In the genomic region with DNA sequence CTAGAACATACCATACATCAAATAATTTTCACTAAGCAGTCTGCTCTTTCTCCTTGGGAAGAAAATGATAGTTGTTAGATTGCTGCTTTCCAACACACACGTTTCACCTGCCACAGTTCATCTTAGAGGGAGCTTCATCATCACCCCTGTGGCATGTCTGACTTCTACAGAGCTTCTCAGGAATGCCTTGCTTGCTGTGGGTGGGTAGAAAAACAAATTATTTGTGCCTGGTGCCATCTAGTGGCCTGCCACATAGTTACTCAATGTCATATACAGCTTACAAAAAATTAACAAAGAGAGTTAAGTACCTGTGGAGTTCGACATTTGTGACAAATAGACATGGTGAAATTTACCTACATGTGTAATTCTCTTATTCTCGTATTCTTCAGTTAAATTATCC, we compare ENCODE assay signal across 8 mouse cellular contexts.
DNase-seq lines count a peak whose midpoint lies in the region; ATAC-seq and TF ChIP-seq lines count a peak whose summit lies in the region.

No protein-coding gene starts in this region.

- H3K4me2 ChIP-seq in heart, embryonic 12.5 days: no peak overlapping the region
- no peak overlapping the region for H3K4me2 ChIP-seq in midbrain, embryonic 15.5 days

- H3K4me3 ChIP-seq in heart, embryonic 12.5 days: no peak overlapping the region
- H3K4me3 ChIP-seq in embryonic facial prominence, embryonic 10.5 days: no peak overlapping the region
- no peak overlapping the region for H3K4me3 ChIP-seq in left cerebral cortex, adult 2 months
- H3K4me3 ChIP-seq in midbrain, embryonic 15.5 days: no peak overlapping the region
- H3K4me3 ChIP-seq in thymus, adult 2 months (ENCODE audit: control insufficient read depth, insufficient read depth, low read length): no peak overlapping the region

- H3K27ac ChIP-seq in heart, embryonic 12.5 days (ENCODE audit: poor library complexity, severe bottlenecking): no peak overlapping the region
- H3K27ac ChIP-seq in embryonic facial prominence, embryonic 10.5 days (replicated peaks): no peak overlapping the region
- H3K27ac ChIP-seq in left cerebral cortex, adult 2 months: no peak overlapping the region
- no peak overlapping the region for H3K27ac ChIP-seq in midbrain, embryonic 15.5 days
- H3K27ac ChIP-seq in thymus, adult 2 months (ENCODE audit: control insufficient read depth, insufficient read depth, low read length): no peak overlapping the region

- TF ChIP-seq CTCF in left cerebral cortex, adult 2 months (IDR thresholded peaks at IDR 0.05): peak; percentile 84
- TF ChIP-seq CTCF in thymus, adult 2 months (IDR thresholded peaks at IDR 0.05; ENCODE audit: borderline replicate concordance, control insufficient read depth, extremely low read depth, insufficient read depth, low read length, poor library complexity): no peak

- H3K27me3 ChIP-seq in heart, embryonic 12.5 days (replicated peaks): no peaks in the 10 kb centered on the region
- no peaks in the 10 kb centered on the region for H3K27me3 ChIP-seq in embryonic facial prominence, embryonic 10.5 days (replicated peaks; ENCODE audit: low read depth, poor library complexity, severe bottlenecking)
- no peaks in the 10 kb centered on the region for H3K27me3 ChIP-seq in midbrain, embryonic 15.5 days (replicated peaks)
- no peaks in the 10 kb centered on the region for H3K27me3 ChIP-seq in thymus, adult 2 months (ENCODE audit: control insufficient read depth, insufficient read depth, low read length)

- intact Hi-C loops in heart, postnatal 10 days (cut with DNase I): loop anchor here (5.0 kb wide), 2 partner anchors 364 to 1884 kb away; partner anchors contain the start of gene Unc5c
- intact Hi-C loops in left cerebral cortex, adult 2 months (cut with DNase I): loop anchor here (2.0 to 10.0 kb wide), 3 partner anchors 366 to 1879 kb away; partner anchors contain the start of gene Unc5c

- peak; percentile 51 to 67 for DNase-seq in heart, postnatal 10 days
- DNase-seq in ZHBTc4 (ENCODE audit: low read depth, low spot score): peak; percentile 53
- DNase-seq in embryonic facial prominence, embryonic 10.5 days (ENCODE audit: low spot score): peak; percentile 54
- peak; percentile 28 for DNase-seq in hindlimb bud, embryonic 11.5 days (ENCODE audit: extremely low spot score, low read depth, low spot score)
- peak; percentile 73 to 75 for DNase-seq in left cerebral cortex, adult 2 months (ENCODE audit: extremely low spot score in 1 of 2, low spot score in 2 of 2)
- DNase-seq in thymus, adult 2 months: no peak

- no peaks in the 10 kb centered on the region for H3K9me3 ChIP-seq in heart, embryonic 12.5 days (replicated peaks)
- H3K9me3 ChIP-seq in embryonic facial prominence, embryonic 10.5 days: no peaks in the 10 kb centered on the region
- no peaks in the 10 kb centered on the region for H3K9me3 ChIP-seq in midbrain, embryonic 15.5 days

- H3K9ac ChIP-seq in heart, embryonic 12.5 days: no peak overlapping the region
- H3K9ac ChIP-seq in midbrain, embryonic 15.5 days: no peak overlapping the region

- no peaks in the 10 kb centered on the region for H3K36me3 ChIP-seq in heart, embryonic 12.5 days
- H3K36me3 ChIP-seq in embryonic facial prominence, embryonic 10.5 days (replicated peaks): peaks cover 16% of the 10 kb centered on the region; the same call in 1 of the 2 replicates
- no peaks in the 10 kb centered on the region for H3K36me3 ChIP-seq in midbrain, embryonic 15.5 days (replicated peaks)
- no peaks in the 10 kb centered on the region for H3K36me3 ChIP-seq in thymus, adult 2 months (ENCODE audit: control insufficient read depth, insufficient read depth, low read length)

- no peak for ATAC-seq in heart, embryonic 12.5 days (ENCODE audit: insufficient number of reproducible peaks, low FRiP score)
- ATAC-seq in midbrain, embryonic 15.5 days (replicated peaks): peak; percentile 94

- 16% methylated on average over 3 of the region's 3 CpGs for WGBS in heart, embryonic 12.5 days
- whole genome bisulfite sequencing in embryonic facial prominence, embryonic 10.5 days: 31% methylated on average over 3 of the region's 3 CpGs
- 17% methylated on average over 3 of the region's 3 CpGs for WGBS in midbrain, embryonic 15.5 days
- 15% methylated on average over 3 of the region's 3 CpGs for WGBS in thymus, adult 2 months

- no peak for TF ChIP-seq POLR2A in thymus, adult 2 months (IDR thresholded peaks at IDR 0.05; ENCODE audit: control insufficient read depth, extremely low read depth, insufficient read depth, low read length, poor library complexity)

- H3K4me1 ChIP-seq in heart, embryonic 12.5 days (replicated peaks): no peaks in the 10 kb centered on the region
- H3K4me1 ChIP-seq in embryonic facial prominence, embryonic 10.5 days: 0 out of 2 replicates have a peak, but pooled peaks cover 4% of the 10 kb centered on the region
- no peaks in the 10 kb centered on the region for H3K4me1 ChIP-seq in midbrain, embryonic 15.5 days
- no peaks in the 10 kb centered on the region for H3K4me1 ChIP-seq in thymus, adult 2 months (replicated peaks; ENCODE audit: control insufficient read depth, insufficient read depth, low read length)
